Mouse (Mus musculus) lung, adult 2 months (tissue): ENCODE results near the gene Gm14412. TPM values are rescaled to one million over a fixed set of nuclear protein-coding genes. Genes with fewer than 3 reads are reported as not detected.
A peak's percentile ranks its signal among the peaks of the same experiment; 100 is the strongest.
"Not testable (repeated sequence)": the region's sequence is repeated elsewhere in the genome, so short reads cannot be mapped to it uniquely, and the experiment has no call there.

Experiments
- DNase-seq: peaks from one replicate; pipeline ENCODE4 v3.0.0; 2022
- H3K4me1 ChIP-seq: fragments of 200-500 bp; 2 replicates; pipeline ENCODE4 v1.6.1; 2011; ENCODE audit warnings: low read length; ENCODE audit not compliant: control insufficient read depth, insufficient read depth
- H3K4me3 ChIP-seq: fragments of 200-500 bp; replicated peaks from 2 replicates; pipeline ENCODE3; 2011; ENCODE audit warnings: low read depth, mild to moderate bottlenecking, control low read depth, low read length; ENCODE audit errors: extremely low read depth
- CTCF ChIP-seq: fragments of 200-500 bp; IDR thresholded peaks from 2 replicates; pipeline ENCODE4 v1.5.1; 2011; ENCODE audit warnings: mild to moderate bottlenecking, low read length, control low read depth; ENCODE audit not compliant: insufficient read depth
- POLR2A ChIP-seq: fragments of 200-500 bp; IDR thresholded peaks from 2 replicates; pipeline ENCODE4 v1.6.1; 2011; ENCODE audit warnings: low read depth, mild to moderate bottlenecking, control low read depth, low read length, borderline replicate concordance; ENCODE audit errors: extremely low read depth
- WGBS: fragments of 180-500 bp; shearing (Covaris S2); methylation state at CpG from one replicate; pipeline ENCODE4 v1.1.7; 2018; 5-methylcytosine and 5-hydroxymethylcytosine counted together
- polyA plus RNA-seq: library from polyadenylated mRNA; depleted of rRNA; stranded (reverse); fragments of >200 nt; gene quantifications from 2 replicates; pipeline ENCODE4 v1.2.3, GENCODE M21; 2012; rRNA removed

The Gm14412 gene
- polyA plus RNA-seq, result 0.09 TPM in 2 replicates

- 77% methylated on average over 2 of the region's 2 CpGs for WGBS
- not testable (repeated sequence) for DNase-seq, H3K4me3 ChIP-seq, H3K4me1 ChIP-seq
Measured at GRCm38 (mm10) chr2:177324257-177324733, at the start of gene Gm14412. Gene Gm14412 (minus strand): TSS chr2:177324307.

- not testable (repeated sequence) for H3K4me1 ChIP-seq, DNase-seq, H3K4me3 ChIP-seq
- WGBS, result 69% methylated on average over 4 of the region's 4 CpGs
Measured at GRCm38 (mm10) chr2:177329661-177330292, 5.7 kb upstream of the Gm14412 start.

DNA sequence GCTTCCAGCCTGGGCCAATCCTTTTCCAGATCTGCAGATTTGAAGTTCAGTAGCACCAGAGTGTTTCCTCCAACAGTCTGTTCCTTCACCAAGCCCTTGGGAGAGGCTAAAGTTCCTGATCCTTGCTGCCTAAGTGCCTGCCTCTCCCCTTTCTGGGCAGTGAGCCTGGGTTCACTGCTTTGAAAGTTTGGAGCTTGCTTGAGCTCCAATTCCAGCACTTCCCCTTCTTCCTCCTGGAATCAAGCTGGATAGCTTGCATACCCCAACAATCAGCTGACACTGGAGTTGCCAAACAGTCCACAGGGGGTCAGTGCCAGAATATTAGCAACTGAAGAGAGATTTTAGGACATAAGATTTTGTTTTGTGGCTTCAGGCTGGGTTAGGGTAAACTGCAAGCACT, 2.7 kb downstream of the Gm14412 start:
- not testable (repeated sequence) for H3K4me3 ChIP-seq, H3K4me1 ChIP-seq
- peak; percentile 29 for DNase-seq

- H3K4me1 ChIP-seq, H3K4me3 ChIP-seq: not testable (repeated sequence)
- peak; percentile 10 for DNase-seq
- 45% methylated on average over 2 of the region's 2 CpGs for WGBS
Measured at GRCm38 (mm10) chr2:177320786-177321320, 3.3 kb downstream of the Gm14412 start.

DNA sequence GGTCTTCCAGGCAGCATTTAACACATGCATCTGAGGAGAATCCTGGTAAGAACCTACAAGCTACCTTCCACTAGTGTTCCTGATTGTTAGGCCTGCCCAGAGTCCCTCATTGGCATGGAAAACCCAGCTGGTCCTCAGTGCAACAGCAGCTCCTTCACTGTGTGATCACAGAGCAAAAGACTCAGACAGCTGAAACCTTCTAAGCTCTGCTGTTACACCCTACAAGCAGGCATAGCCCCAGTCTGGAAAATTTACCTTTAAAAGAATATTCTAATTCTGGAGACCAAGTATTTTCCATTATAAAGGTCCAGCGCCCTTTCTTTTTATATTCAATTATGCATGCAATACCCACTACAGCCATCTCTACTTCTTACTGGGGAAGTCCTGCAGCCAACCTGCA, 5.1 kb downstream of the Gm14412 start:
- WGBS, result 76% methylated on average over 1 of the region's 1 CpGs
- TF ChIP-seq POLR2A (no peak), CTCF (no peak)
- Histone ChIP-seq H3K4me1 (no peaks in the 10 kb centered on the region), H3K4me3 (no peak overlapping the region)
- DNase-seq, result no peak

- not testable (repeated sequence) for H3K4me3 ChIP-seq, DNase-seq, H3K4me1 ChIP-seq
- 66% methylated on average over 4 of the region's 4 CpGs for WGBS
Measured at GRCm38 (mm10) chr2:177309627-177310026, 14.5 kb downstream of the Gm14412 start.

GRCm38 (mm10) chr2:177304980-177305379, 19.1 kb downstream of the Gm14412 start:
- no CpG with 5 or more reads among the region's 2 CpGs for WGBS

GRCm38 (mm10) chr2:177283701-177284100, 40.4 kb downstream of the Gm14412 start:
- not testable (repeated sequence) for DNase-seq, H3K4me1 ChIP-seq, H3K4me3 ChIP-seq
- WGBS, result 20% methylated on average over 3 of the region's 3 CpGs

More at GRCm38 (mm10) chr2:177304980-177305379, 19.1 kb downstream of the Gm14412 start:
- DNase-seq, H3K4me1 ChIP-seq, H3K4me3 ChIP-seq: not testable (repeated sequence)

DNA sequence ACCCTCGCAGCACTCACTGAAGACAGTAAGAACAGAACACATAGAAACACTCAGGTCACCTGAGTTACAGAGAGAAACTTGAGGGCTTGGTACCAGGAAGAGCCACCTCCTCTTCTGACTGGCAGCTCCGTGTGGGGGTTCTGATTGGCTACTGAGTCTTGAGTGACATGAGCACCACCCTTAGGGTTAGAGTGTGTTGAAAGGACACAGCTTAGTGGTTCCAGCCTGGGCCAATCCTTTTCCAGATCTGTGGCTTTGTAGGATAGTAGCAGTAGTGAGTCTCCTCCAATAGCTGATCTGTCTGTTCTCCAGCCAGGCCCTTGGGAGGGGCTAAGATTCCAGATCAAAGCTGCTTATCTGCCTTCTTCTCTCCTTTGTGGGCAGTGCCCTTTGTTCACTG, 46.4 kb downstream of the Gm14412 start:
- H3K4me1 ChIP-seq, H3K4me3 ChIP-seq, DNase-seq: not testable (repeated sequence)
- WGBS, result 82% methylated on average over 2 of the region's 2 CpGs

GRCm38 (mm10) chr2:177272237-177272636, 51.9 kb downstream of the Gm14412 start:
- WGBS, result 78% methylated on average over 2 of the region's 2 CpGs
- H3K4me1 ChIP-seq, result not testable (repeated sequence)

DNA sequence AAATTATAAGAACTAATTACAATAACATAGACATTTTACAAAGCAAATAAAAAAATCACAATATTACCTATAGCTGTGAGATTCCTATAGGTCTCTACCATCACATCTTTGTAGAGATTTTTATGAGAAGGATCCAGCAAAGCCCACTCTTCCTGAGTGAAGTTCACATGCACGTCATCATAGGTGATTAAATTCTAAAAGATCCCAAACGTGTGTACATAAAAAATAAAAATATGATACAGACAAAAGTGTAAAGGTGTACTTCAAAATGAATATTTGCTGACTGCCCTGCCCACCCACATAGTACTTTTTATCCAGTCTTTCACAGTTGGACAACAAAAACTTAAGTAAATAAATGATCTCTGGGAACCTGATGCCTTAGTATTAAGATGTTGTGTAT, 57.2 kb downstream of the Gm14412 start, which contains the start of gene Gm14409:
TSS of gene Gm14409 (minus strand) at position 101 of the 400 bp plus-strand sequence.
- no CpG with 5 or more reads among the region's 2 CpGs for WGBS
- H3K4me3 ChIP-seq, H3K4me1 ChIP-seq, DNase-seq: not testable (repeated sequence)

More at GRCm38 (mm10) chr2:177272237-177272636, 51.9 kb downstream of the Gm14412 start:
- not testable (repeated sequence) for H3K4me3 ChIP-seq, DNase-seq

Other genes starting within 250 kb of the Gm14412 start
- gene Gm14401, start 250.0 kb downstream of the Gm14412 start, polyA plus RNA-seq, result not detected in 2 replicates
- gene Gm14410, start 117.9 kb downstream of the Gm14412 start, polyA plus RNA-seq, result 2.8 and 4.4 TPM in 2 replicates
- not detected in 2 replicates for gene Gm14409, start 57.3 kb downstream of the Gm14412 start, polyA plus RNA-seq
- gene Gm14418, start 74.0 kb upstream of the Gm14412 start, polyA plus RNA-seq, result 0.94 and 1.1 TPM in 2 replicates
- gene Zfp970, start 140.4 kb upstream of the Gm14412 start, polyA plus RNA-seq, result 5.1 and 5.2 TPM in 2 replicates
- gene Gm14403, start 173.9 kb upstream of the Gm14412 start, polyA plus RNA-seq, result 1.1 and 1.3 TPM in 2 replicates